Mouse (Mus musculus) G1E-ER4 (cell line): Measurements from ENCODE around the gene Esp4. TPM values are rescaled to one million over a fixed set of nuclear protein-coding genes. Genes with fewer than 3 reads are reported as not detected.
"Not testable (repeated sequence)": the region's sequence is repeated elsewhere in the genome, so short reads cannot be mapped to it uniquely, and the experiment has no call there.

Source experiments
- GATA1 ChIP-seq: IDR thresholded peaks from one replicate; pipeline ENCODE4 v1.8.0; 2012; ENCODE audit warnings: low read length, inconsistent platforms
- polyA plus RNA-seq: library from polyadenylated mRNA; stranded (reverse); fragments of >175 nt; gene quantifications from 2 replicates; pipeline ENCODE4 v1.2.3, GENCODE M21; 2012

The Esp4 gene
- polyA plus RNA-seq: not detected in 2 replicates

- TF ChIP-seq GATA1: no peak
Observed at GRCm38 (mm10) chr17:40598294-40598693, at the start of gene Esp4. Gene Esp4, plus strand, starts transcription at chr17:40598594.

DNA sequence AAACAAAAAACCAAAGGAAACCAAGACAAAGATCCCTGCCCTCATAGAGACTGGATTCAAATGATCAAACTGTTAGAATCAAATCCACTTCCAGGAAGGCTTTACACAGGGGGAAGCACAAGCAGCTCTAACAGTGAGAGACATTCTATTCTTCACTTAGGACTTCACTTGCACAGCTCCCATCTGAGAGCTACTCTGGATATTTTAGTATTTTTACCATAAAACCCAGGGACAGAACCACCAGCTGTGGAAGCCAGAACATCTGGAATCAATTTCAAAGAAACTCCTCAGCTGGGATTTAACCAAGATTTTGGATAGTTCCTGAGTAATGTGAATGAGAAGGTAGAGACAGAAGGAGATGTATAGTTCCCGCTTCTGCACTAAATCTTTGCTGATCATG is 44.9 kb upstream of the Esp4 start:
- no peak for TF ChIP-seq GATA1

- no peak for TF ChIP-seq GATA1
Observed at GRCm38 (mm10) chr17:40561207-40561606, 37.2 kb upstream of the Esp4 start, which contains the start of gene Esp6. Gene Esp6, plus strand, starts transcription at chr17:40561507.

DNA sequence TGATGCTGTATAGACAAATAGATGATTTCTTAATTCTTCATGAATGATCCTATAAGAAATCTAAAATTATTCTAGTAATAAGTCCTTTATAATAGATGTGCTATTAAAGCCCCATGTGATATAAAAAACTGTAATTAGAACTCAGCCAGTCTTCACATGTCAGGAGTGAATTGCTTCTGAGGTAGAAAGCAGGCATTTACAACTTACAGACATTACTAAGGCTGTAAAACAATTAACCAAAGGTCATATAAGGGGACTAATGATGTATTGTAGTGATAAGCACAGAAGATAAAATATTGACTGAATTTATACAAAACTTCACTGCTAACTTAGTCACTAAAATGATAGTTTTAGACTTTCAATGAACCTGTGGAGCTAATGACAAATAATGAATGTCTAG is 7.1 kb upstream of the Esp4 start:
- no peak for TF ChIP-seq GATA1

- not testable (repeated sequence) for TF ChIP-seq GATA1
Observed at GRCm38 (mm10) chr17:40631775-40632174, 33.4 kb downstream of the Esp4 start, which contains the start of gene Esp3. Gene Esp3, plus strand, starts transcription at chr17:40632075.

Other genes starting within 250 kb of the Esp4 start
- gene Esp8, start 78.6 kb upstream of the Esp4 start, polyA plus RNA-seq: not detected in 2 replicates
- not detected in 2 replicates for gene Esp6, start 37.1 kb upstream of the Esp4 start, polyA plus RNA-seq
- not detected in 2 replicates for gene Esp3, start 33.5 kb downstream of the Esp4 start, polyA plus RNA-seq
- gene Esp1, start 128.5 kb downstream of the Esp4 start, polyA plus RNA-seq: not detected in 2 replicates
- 0.03 TPM in 1 of 2 replicates, not detected in the other for gene Crisp2, start 208.4 kb downstream of the Esp4 start, polyA plus RNA-seq
- gene Rhag, start 212.5 kb downstream of the Esp4 start, polyA plus RNA-seq: 10.4 and 11.8 TPM in 2 replicates